Mouse (Mus musculus): Measurements from ENCODE around the gene Zfp882. TPM values are rescaled to one million over a fixed set of nuclear protein-coding genes. Genes with fewer than 3 reads are reported as not detected.
A peak's percentile ranks its signal among the peaks of the same experiment; 100 is the strongest.
"Not testable (repeated sequence)": the region's sequence is repeated elsewhere in the genome, so short reads cannot be mapped to it uniquely, and the experiment has no call there.

Zfp882 gene
- polyA plus RNA-seq, 1 experiment from 2014 or later: 6.0 TPM

DNA sequence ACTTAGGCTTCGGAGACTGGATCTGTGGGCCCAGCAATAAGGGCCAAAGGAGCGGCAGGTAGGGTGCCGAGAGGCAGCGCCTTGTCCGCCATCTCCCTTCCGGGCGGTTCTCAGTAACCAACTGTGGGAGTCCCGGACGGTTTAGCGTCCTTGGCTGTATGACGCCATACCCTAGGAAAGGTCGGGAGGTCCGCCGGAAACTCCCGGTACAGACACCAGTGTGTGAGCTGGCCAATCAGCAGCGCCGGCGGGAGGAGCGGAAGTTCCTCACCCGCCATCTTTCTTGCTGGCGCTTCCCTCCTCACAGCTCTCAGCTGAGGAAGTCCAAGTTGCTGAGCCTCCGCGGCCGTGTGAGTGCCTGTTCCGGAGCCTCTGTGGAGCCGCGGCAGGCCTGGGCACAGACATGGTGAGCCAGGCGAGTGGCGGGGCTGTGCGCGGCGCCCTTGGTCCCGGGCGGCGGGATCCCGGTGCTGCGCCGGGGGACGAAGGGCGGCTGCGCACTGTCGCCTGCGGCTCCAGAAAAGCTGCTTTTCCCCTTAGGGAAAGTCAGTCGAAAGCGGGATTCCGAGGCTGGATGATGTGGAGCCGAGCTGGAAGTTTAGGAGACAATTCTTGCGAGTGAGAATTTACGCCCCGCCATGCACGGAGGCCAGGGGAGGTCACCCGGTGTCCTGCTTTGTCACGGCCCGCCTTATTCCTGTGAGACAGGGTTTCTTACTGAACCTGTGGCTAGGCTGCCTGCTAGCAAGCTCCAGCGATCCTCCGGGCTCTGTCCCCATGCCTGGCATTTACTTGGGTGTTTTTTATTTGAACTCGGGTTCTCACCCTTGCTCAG lies 14.4 kb downstream of the Zfp882 start:
- under 1% methylated on average over 57 of the region's 57 CpGs for WGBS
- H3K9ac ChIP-seq (ENCODE audit: low read length): peak overlapping the region; percentile 92
- H3K4me3 ChIP-seq (ENCODE audit: low read length): peak overlapping the region; percentile 82
- H3K36me3 ChIP-seq (ENCODE audit: control insufficient read depth, insufficient read depth, low read length): peaks cover 3% of the 10 kb centered on the region; the same call in 1 of the 2 replicates
- ATAC-seq (ENCODE audit: low read depth): peak; percentile 100
- peak overlapping the region; percentile 98 for H3K27ac ChIP-seq (ENCODE audit: low read length)
- peaks cover 5% of the 10 kb centered on the region for H3K4me1 ChIP-seq (replicated peaks; ENCODE audit: control insufficient read depth, insufficient read depth, low read length)
- peak overlapping the region; percentile 81 for H3K4me2 ChIP-seq (ENCODE audit: low read depth, low read length)
- no peaks in the 10 kb centered on the region for H3K9me3 ChIP-seq (ENCODE audit: control insufficient read depth, low read length)
- no peaks in the 10 kb centered on the region for H3K27me3 ChIP-seq (ENCODE audit: control insufficient read depth, insufficient read depth, low read depth, low read length)

DNA sequence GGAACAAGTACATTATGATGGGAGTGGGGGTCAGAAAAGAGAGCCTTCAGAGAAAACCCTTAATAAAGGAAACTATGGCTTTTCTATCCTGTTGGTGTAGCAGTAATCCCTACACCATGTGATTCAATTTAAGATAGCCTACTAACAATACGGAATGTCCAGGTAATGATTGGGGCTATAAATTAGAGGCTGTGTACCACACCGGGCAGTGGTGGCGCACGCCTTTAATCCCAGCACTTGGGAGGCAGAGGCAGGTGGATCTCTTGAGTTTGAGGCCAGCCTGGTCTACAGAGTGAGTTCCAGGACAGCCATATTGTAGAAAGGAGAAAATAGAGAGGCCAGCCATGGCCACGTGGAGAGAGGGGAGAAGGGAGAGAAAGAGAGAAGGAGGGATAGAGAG lies 17.4 kb downstream of the Zfp882 start:
- 94% methylated on average over 5 of the region's 5 CpGs for WGBS
- Histone ChIP-seq H3K9me3 (ENCODE audit: control insufficient read depth, low read length) (no peaks in the 10 kb centered on the region), H3K4me2 (ENCODE audit: low read depth, low read length) (no peak overlapping the region), H3K27me3 (ENCODE audit: control insufficient read depth, insufficient read depth, low read depth, low read length) (no peaks in the 10 kb centered on the region), H3K4me1 (replicated peaks; ENCODE audit: control insufficient read depth, insufficient read depth, low read length) (peaks cover 5% of the 10 kb centered on the region), H3K9ac (ENCODE audit: low read length) (no peak overlapping the region), H3K36me3 (ENCODE audit: control insufficient read depth, insufficient read depth, low read length) (peaks cover 21% of the 10 kb centered on the region), H3K4me3 (ENCODE audit: low read length) (no peak overlapping the region), H3K27ac (ENCODE audit: low read length) (no peak overlapping the region)
- ATAC-seq (ENCODE audit: low read depth): no peak

DNA sequence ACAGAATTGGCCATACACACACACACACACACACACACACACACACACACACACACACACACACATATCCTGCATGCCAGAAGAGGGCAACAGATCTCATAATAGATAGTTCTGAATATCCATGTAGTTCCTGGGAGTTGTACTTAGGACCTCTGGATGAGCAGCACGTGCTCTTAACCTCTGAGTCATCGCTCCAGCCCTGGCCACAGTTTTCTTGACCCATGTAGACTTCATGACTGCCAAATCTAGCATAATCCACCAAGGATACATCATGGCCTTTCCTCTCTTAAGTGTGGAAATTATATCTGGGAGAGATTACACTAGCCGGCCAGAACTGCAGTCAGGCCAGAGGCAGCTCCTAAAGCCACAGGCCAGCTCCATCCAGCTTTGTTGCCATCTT lies 18.1 kb downstream of the Zfp882 start:
- no peak overlapping the region for H3K27ac ChIP-seq (ENCODE audit: low read length)
- peaks cover 28% of the 10 kb centered on the region for H3K36me3 ChIP-seq (ENCODE audit: control insufficient read depth, insufficient read depth, low read length)
- no peak for ATAC-seq (ENCODE audit: low read depth)
- H3K4me2 ChIP-seq (ENCODE audit: low read depth, low read length): no peak overlapping the region
- 89% methylated on average over 3 of the region's 3 CpGs for WGBS
- H3K27me3 ChIP-seq (ENCODE audit: control insufficient read depth, insufficient read depth, low read depth, low read length): no peaks in the 10 kb centered on the region
- H3K4me1 ChIP-seq (replicated peaks; ENCODE audit: control insufficient read depth, insufficient read depth, low read length): peaks cover 5% of the 10 kb centered on the region
- no peaks in the 10 kb centered on the region for H3K9me3 ChIP-seq (ENCODE audit: control insufficient read depth, low read length)
- no peak overlapping the region for H3K9ac ChIP-seq (ENCODE audit: low read length)
- H3K4me3 ChIP-seq (ENCODE audit: low read length): no peak overlapping the region

DNA sequence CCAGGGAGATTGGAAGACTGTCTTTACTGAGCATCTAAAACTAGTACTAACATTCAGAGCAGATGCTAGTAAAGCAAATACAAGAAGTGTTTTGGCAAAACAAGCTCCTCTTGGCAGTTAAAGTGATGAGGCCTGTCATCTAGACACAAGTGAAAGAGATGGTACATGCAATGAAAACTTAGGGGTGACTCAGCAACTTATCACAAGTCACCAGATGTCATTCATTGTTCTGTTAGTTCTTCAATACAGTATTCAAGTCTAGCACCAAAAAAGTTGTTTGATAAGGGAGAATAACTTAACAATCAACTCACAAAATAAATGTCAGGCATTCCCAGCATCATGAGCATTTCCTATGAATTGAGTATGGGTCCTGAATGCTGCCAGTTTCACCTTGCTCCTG lies 19.4 kb downstream of the Zfp882 start:
- Histone ChIP-seq H3K4me2 (ENCODE audit: low read depth, low read length) (no peak overlapping the region), H3K9ac (ENCODE audit: low read length) (no peak overlapping the region), H3K27ac (ENCODE audit: low read length) (no peak overlapping the region), H3K4me1 (replicated peaks; ENCODE audit: control insufficient read depth, insufficient read depth, low read length) (peaks cover 5% of the 10 kb centered on the region), H3K9me3 (ENCODE audit: control insufficient read depth, low read length) (no peaks in the 10 kb centered on the region), H3K4me3 (ENCODE audit: low read length) (no peak overlapping the region), H3K36me3 (ENCODE audit: control insufficient read depth, insufficient read depth, low read length) (peaks cover 29% of the 10 kb centered on the region), H3K27me3 (ENCODE audit: control insufficient read depth, insufficient read depth, low read depth, low read length) (no peaks in the 10 kb centered on the region)
- no peak for ATAC-seq (ENCODE audit: low read depth)

- H3K4me1 ChIP-seq (replicated peaks; ENCODE audit: control insufficient read depth, insufficient read depth, low read length); ATAC-seq (ENCODE audit: low read depth); H3K27ac ChIP-seq (ENCODE audit: low read length); H3K4me3 ChIP-seq (ENCODE audit: low read length); H3K9ac ChIP-seq (ENCODE audit: low read length); H3K4me2 ChIP-seq (ENCODE audit: low read depth, low read length); H3K36me3 ChIP-seq (ENCODE audit: control insufficient read depth, insufficient read depth, low read length); H3K9me3 ChIP-seq (ENCODE audit: control insufficient read depth, low read length); H3K27me3 ChIP-seq (ENCODE audit: control insufficient read depth, insufficient read depth, low read depth, low read length): not testable (repeated sequence)
- WGBS: 67% methylated on average over 2 of the region's 2 CpGs
Measured at GRCm38 (mm10) chr8:71938037-71938436, 29.6 kb downstream of the Zfp882 start.

GRCm38 (mm10) chr8:71940293-71941208 lies 32.1 kb downstream of the Zfp882 start:
- Histone ChIP-seq H3K9me3 (ENCODE audit: control insufficient read depth, low read length) (no peaks in the 10 kb centered on the region), H3K4me2 (ENCODE audit: low read depth, low read length) (no peak overlapping the region), H3K27me3 (ENCODE audit: control insufficient read depth, insufficient read depth, low read depth, low read length) (no peaks in the 10 kb centered on the region), H3K4me1 (replicated peaks; ENCODE audit: control insufficient read depth, insufficient read depth, low read length) (no peaks in the 10 kb centered on the region), H3K4me3 (ENCODE audit: low read length) (no peak overlapping the region), H3K36me3 (ENCODE audit: control insufficient read depth, insufficient read depth, low read length) (no peaks in the 10 kb centered on the region), H3K9ac (ENCODE audit: low read length) (no peak overlapping the region), H3K27ac (ENCODE audit: low read length) (no peak overlapping the region)
- WGBS: 77% methylated on average over 2 of the region's 2 CpGs
- ATAC-seq (ENCODE audit: low read depth): no peak

DNA sequence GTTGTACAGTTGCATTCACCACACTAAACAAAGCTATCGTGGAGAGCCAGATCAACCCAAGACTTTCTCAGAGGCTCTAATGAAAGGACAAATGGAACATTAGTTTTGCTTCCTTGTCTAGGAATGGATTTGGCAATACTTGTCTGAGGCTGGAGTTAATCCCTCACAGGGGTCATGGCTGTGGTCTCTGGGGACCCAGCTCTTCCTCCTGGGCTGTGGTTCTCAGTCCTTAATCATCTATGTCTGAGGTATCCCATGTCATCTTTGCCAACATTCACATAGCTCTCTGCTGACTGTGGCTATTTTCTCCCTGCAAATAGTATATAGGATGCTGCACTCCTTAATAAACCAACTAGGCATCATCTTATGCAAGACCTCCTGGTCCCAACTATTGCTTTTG lies 33.4 kb downstream of the Zfp882 start:
- Histone ChIP-seq H3K4me1 (replicated peaks; ENCODE audit: control insufficient read depth, insufficient read depth, low read length) (no peaks in the 10 kb centered on the region), H3K4me2 (ENCODE audit: low read depth, low read length) (no peak overlapping the region)
- 71% methylated on average over 1 of the region's 1 CpGs for WGBS

DNA sequence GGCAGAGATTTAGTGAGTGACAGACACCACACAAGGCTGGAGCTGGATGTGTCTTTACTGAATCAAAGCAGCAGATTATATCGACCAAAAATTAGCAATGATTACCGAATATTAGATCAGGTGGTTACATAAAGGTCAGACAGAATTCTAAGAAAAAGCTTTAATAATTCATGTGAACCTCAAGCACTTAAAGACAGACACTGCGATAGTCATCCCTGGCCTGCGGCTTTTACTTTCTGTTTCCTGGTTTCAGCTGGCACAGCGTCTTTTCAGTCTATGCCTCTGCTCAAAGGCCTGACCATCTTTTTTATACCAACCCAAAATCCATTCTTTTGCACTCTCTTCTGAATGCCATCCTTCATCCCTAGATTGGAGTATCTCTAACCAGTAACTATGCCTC lies 40.2 kb downstream of the Zfp882 start:
- H3K9me3 ChIP-seq (ENCODE audit: control insufficient read depth, low read length): no peaks in the 10 kb centered on the region
- no peak for ATAC-seq (ENCODE audit: low read depth)
- H3K4me2 ChIP-seq (ENCODE audit: low read depth, low read length): no peak overlapping the region
- WGBS: 84% methylated on average over 5 of the region's 5 CpGs
- H3K27ac ChIP-seq (ENCODE audit: low read length): no peak overlapping the region
- H3K4me3 ChIP-seq (ENCODE audit: low read length): no peak overlapping the region
- peaks cover 11% of the 10 kb centered on the region; the same call in 1 of the 2 replicates for H3K4me1 ChIP-seq (replicated peaks; ENCODE audit: control insufficient read depth, insufficient read depth, low read length)
- no peaks in the 10 kb centered on the region for H3K36me3 ChIP-seq (ENCODE audit: control insufficient read depth, insufficient read depth, low read length)
- no peaks in the 10 kb centered on the region for H3K27me3 ChIP-seq (ENCODE audit: control insufficient read depth, insufficient read depth, low read depth, low read length)
- no peak overlapping the region for H3K9ac ChIP-seq (ENCODE audit: low read length)

More for the DNA sequence above, 33.4 kb downstream of the Zfp882 start:
- H3K27me3 ChIP-seq (ENCODE audit: control insufficient read depth, insufficient read depth, low read depth, low read length): no peaks in the 10 kb centered on the region
- H3K4me3 ChIP-seq (ENCODE audit: low read length): no peak overlapping the region
- H3K9me3 ChIP-seq (ENCODE audit: control insufficient read depth, low read length): no peaks in the 10 kb centered on the region
- no peaks in the 10 kb centered on the region for H3K36me3 ChIP-seq (ENCODE audit: control insufficient read depth, insufficient read depth, low read length)
- no peak overlapping the region for H3K27ac ChIP-seq (ENCODE audit: low read length)
- no peak overlapping the region for H3K9ac ChIP-seq (ENCODE audit: low read length)
- no peak for ATAC-seq (ENCODE audit: low read depth)
